Mouse (Mus musculus) hindbrain, embryonic 15.5 days (tissue): Measurements from ENCODE around the gene Casc1. TPM values are rescaled to one million over a fixed set of nuclear protein-coding genes. Genes with fewer than 3 reads are reported as not detected.
"Not testable (repeated sequence)": the region's sequence is repeated elsewhere in the genome, so short reads cannot be mapped to it uniquely, and the experiment has no call there.

Source experiments
- ATAC-seq: fragments of 200-750 bp; cut with Nextera tagmentation; 2 replicates; pipeline ENCODE4 v1.8.0; 2017; ENCODE audit warnings: low read depth, moderate number of reproducible peaks, moderate TSS enrichment; ENCODE audit not compliant: low FRiP score
- H3K27ac ChIP-seq: fragments of 300-500 bp; sonication (generic); replicated peaks from 2 replicates; pipeline ENCODE4 v1.5.1; 2015; ENCODE audit warnings: mild to moderate bottlenecking, inconsistent platforms
- H3K27me3 ChIP-seq: fragments of 300-500 bp; sonication (generic); 2 replicates; pipeline ENCODE4 v1.6.1; 2015; ENCODE audit warnings: control low read depth, inconsistent platforms
- H3K36me3 ChIP-seq: fragments of 300-500 bp; sonication (generic); 2 replicates; pipeline ENCODE4 v1.6.1; 2015; ENCODE audit warnings: control low read depth, inconsistent platforms
- H3K4me1 ChIP-seq: fragments of 300-500 bp; sonication (generic); replicated peaks from 2 replicates; pipeline ENCODE4 v1.6.1; 2015; ENCODE audit warnings: control low read depth, inconsistent platforms
- H3K4me2 ChIP-seq: fragments of 300-500 bp; sonication (generic); 2 replicates; pipeline ENCODE4 v1.6.1; 2015; ENCODE audit warnings: moderate library complexity, mild to moderate bottlenecking, inconsistent platforms
- H3K4me3 ChIP-seq: fragments of 300-500 bp; sonication (generic); 2 replicates; pipeline ENCODE4 v1.5.1; 2015; ENCODE audit warnings: mild to moderate bottlenecking, inconsistent platforms
- H3K9ac ChIP-seq: fragments of 300-500 bp; sonication (generic); 2 replicates; pipeline ENCODE4 v1.6.1; 2015; ENCODE audit warnings: inconsistent platforms
- H3K9me3 ChIP-seq: fragments of 300-500 bp; sonication (generic); 2 replicates; pipeline ENCODE4 v1.6.1; 2016; ENCODE audit warnings: control low read depth, inconsistent platforms
- whole genome bisulfite sequencing: fragments of 180-500 bp; shearing (Covaris S2); methylation state at CpG from one replicate; pipeline ENCODE4 v1.1.7; 2015; 5-methylcytosine and 5-hydroxymethylcytosine counted together
- polyA plus RNA-seq: library from polyadenylated mRNA; unstranded; fragments of >200 nt; fragmentation: Nextera tagmentation; extraction: Ambion mirVana; gene quantifications from 2 replicates; pipeline ENCODE4 v1.2.1, GENCODE M21; 2015

Casc1 gene
- polyA plus RNA-seq, 1 experiment from 2014 or later, result 1.3 TPM

- 77% methylated on average over 5 of the region's 5 CpGs for WGBS
- no peaks in the 10 kb centered on the region for H3K9me3 ChIP-seq
- no peaks in the 10 kb centered on the region for H3K4me1 ChIP-seq
- no peak overlapping the region for H3K4me3 ChIP-seq
- H3K27me3 ChIP-seq, result no peaks in the 10 kb centered on the region
- H3K27ac ChIP-seq, result no peak overlapping the region
- ATAC-seq, result no peak
- no peak overlapping the region for H3K9ac ChIP-seq
- H3K4me2 ChIP-seq, result no peak overlapping the region
- no peaks in the 10 kb centered on the region for H3K36me3 ChIP-seq
Measured at GRCm38 (mm10) chr6:145160581-145160980, 50.2 kb downstream of the Casc1 start.

- no peak overlapping the region for H3K27ac ChIP-seq
- no peak overlapping the region for H3K4me3 ChIP-seq
- H3K4me2 ChIP-seq, result no peak overlapping the region
- H3K36me3 ChIP-seq, result no peaks in the 10 kb centered on the region
- ATAC-seq, result no peak
- WGBS, result 71% methylated on average over 4 of the region's 4 CpGs
- H3K27me3 ChIP-seq, result no peaks in the 10 kb centered on the region
- H3K9ac ChIP-seq, result no peak overlapping the region
- H3K4me1 ChIP-seq, result no peaks in the 10 kb centered on the region
- H3K9me3 ChIP-seq, result no peaks in the 10 kb centered on the region
Measured at GRCm38 (mm10) chr6:145158619-145159018, 52.2 kb downstream of the Casc1 start.

- ATAC-seq, result no peak
- Histone ChIP-seq H3K27ac (no peak overlapping the region), H3K9me3 (no peaks in the 10 kb centered on the region), H3K36me3 (no peaks in the 10 kb centered on the region), H3K4me1 (no peaks in the 10 kb centered on the region), H3K4me2 (no peak overlapping the region), H3K4me3 (no peak overlapping the region), H3K9ac (no peak overlapping the region), H3K27me3 (no peaks in the 10 kb centered on the region)
- 45% methylated on average over 9 of the region's 9 CpGs for WGBS
Measured at GRCm38 (mm10) chr6:145149054-145149453, 61.8 kb downstream of the Casc1 start.

- ATAC-seq, result no peak
- 87% methylated on average over 16 of the region's 16 CpGs for WGBS
Measured at GRCm38 (mm10) chr6:145147716-145148115, 63.1 kb downstream of the Casc1 start.

GRCm38 (mm10) chr6:145145173-145145572 lies 65.6 kb downstream of the Casc1 start:
- 73% methylated on average over 7 of the region's 7 CpGs for WGBS
- Histone ChIP-seq H3K27ac (no peak overlapping the region), H3K4me1 (no peaks in the 10 kb centered on the region), H3K36me3 (no peaks in the 10 kb centered on the region), H3K4me2 (no peak overlapping the region), H3K9ac (no peak overlapping the region), H3K27me3 (peaks cover 4% of the 10 kb centered on the region; the same call in 1 of the 2 replicates), H3K4me3 (no peak overlapping the region), H3K9me3 (no peaks in the 10 kb centered on the region)
- ATAC-seq, result no peak

More at GRCm38 (mm10) chr6:145147716-145148115, 63.1 kb downstream of the Casc1 start:
- H3K27me3 ChIP-seq, result peaks cover 4% of the 10 kb centered on the region; the same call in 1 of the 2 replicates
- no peak overlapping the region for H3K4me3 ChIP-seq
- no peaks in the 10 kb centered on the region for H3K9me3 ChIP-seq
- H3K4me2 ChIP-seq, result no peak overlapping the region
- H3K4me1 ChIP-seq, result no peaks in the 10 kb centered on the region
- no peak overlapping the region for H3K9ac ChIP-seq
- H3K27ac ChIP-seq, result no peak overlapping the region
- H3K36me3 ChIP-seq, result no peaks in the 10 kb centered on the region

- no peak overlapping the region for H3K27ac ChIP-seq
- no peaks in the 10 kb centered on the region for H3K36me3 ChIP-seq
- no peak overlapping the region for H3K4me3 ChIP-seq
- no peaks in the 10 kb centered on the region for H3K4me1 ChIP-seq
- H3K9me3 ChIP-seq, result no peaks in the 10 kb centered on the region
- H3K9ac ChIP-seq, result no peak overlapping the region
- H3K4me2 ChIP-seq, result no peak overlapping the region
- no peak for ATAC-seq
- 92% methylated on average over 12 of the region's 12 CpGs for WGBS
- peaks cover 4% of the 10 kb centered on the region; the same call in 1 of the 2 replicates for H3K27me3 ChIP-seq
Measured at GRCm38 (mm10) chr6:145141827-145142226, 69.0 kb downstream of the Casc1 start.

GRCm38 (mm10) chr6:145140706-145141105 lies 70.1 kb downstream of the Casc1 start:
- 78% methylated on average over 11 of the region's 11 CpGs for WGBS
- H3K27ac ChIP-seq, result no peak overlapping the region
- no peak overlapping the region for H3K9ac ChIP-seq
- H3K27me3 ChIP-seq, result peaks cover 4% of the 10 kb centered on the region; the same call in 1 of the 2 replicates
- ATAC-seq, result no peak
- no peaks in the 10 kb centered on the region for H3K4me1 ChIP-seq
- no peaks in the 10 kb centered on the region for H3K36me3 ChIP-seq
- no peak overlapping the region for H3K4me3 ChIP-seq
- no peak overlapping the region for H3K4me2 ChIP-seq
- H3K9me3 ChIP-seq, result no peaks in the 10 kb centered on the region

GRCm38 (mm10) chr6:145139776-145140475 lies 70.9 kb downstream of the Casc1 start:
- H3K27ac ChIP-seq, result no peak overlapping the region
- peaks cover 4% of the 10 kb centered on the region; the same call in 1 of the 2 replicates for H3K27me3 ChIP-seq
- no peak overlapping the region for H3K4me3 ChIP-seq
- H3K4me1 ChIP-seq, result no peaks in the 10 kb centered on the region
- ATAC-seq, result no peak
- H3K9me3 ChIP-seq, result no peaks in the 10 kb centered on the region
- 83% methylated on average over 11 of the region's 11 CpGs for WGBS
- H3K36me3 ChIP-seq, result no peaks in the 10 kb centered on the region
- no peak overlapping the region for H3K9ac ChIP-seq
- no peak overlapping the region for H3K4me2 ChIP-seq

GRCm38 (mm10) chr6:145139236-145139635 lies 71.6 kb downstream of the Casc1 start:
- no peak overlapping the region for H3K27ac ChIP-seq
- no peaks in the 10 kb centered on the region for H3K36me3 ChIP-seq
- no peaks in the 10 kb centered on the region for H3K4me1 ChIP-seq
- H3K4me2 ChIP-seq, result no peak overlapping the region
- no peaks in the 10 kb centered on the region for H3K9me3 ChIP-seq
- ATAC-seq, result no peak
- no peak overlapping the region for H3K9ac ChIP-seq
- no peak overlapping the region for H3K4me3 ChIP-seq
- peaks cover 4% of the 10 kb centered on the region; the same call in 1 of the 2 replicates for H3K27me3 ChIP-seq
- 78% methylated on average over 13 of the region's 13 CpGs for WGBS

- WGBS, result 92% methylated on average over 5 of the region's 5 CpGs
- H3K27ac ChIP-seq, result no peak overlapping the region
- H3K27me3 ChIP-seq, result no peaks in the 10 kb centered on the region
- no peaks in the 10 kb centered on the region for H3K36me3 ChIP-seq
- no peak for ATAC-seq
- no peaks in the 10 kb centered on the region for H3K9me3 ChIP-seq
- H3K4me3 ChIP-seq, result no peak overlapping the region
- no peak overlapping the region for H3K4me2 ChIP-seq
- no peak overlapping the region for H3K9ac ChIP-seq
- H3K4me1 ChIP-seq, result no peaks in the 10 kb centered on the region
Measured at GRCm38 (mm10) chr6:145136831-145137230, 74.0 kb downstream of the Casc1 start.

- no peak overlapping the region for H3K4me2 ChIP-seq
- H3K27ac ChIP-seq, result no peak overlapping the region
- WGBS, result 78% methylated on average over 9 of the region's 9 CpGs
- H3K9me3 ChIP-seq, result no peaks in the 10 kb centered on the region
- H3K9ac ChIP-seq, result no peak overlapping the region
- H3K27me3 ChIP-seq, result no peaks in the 10 kb centered on the region
- H3K36me3 ChIP-seq, result no peaks in the 10 kb centered on the region
- H3K4me1 ChIP-seq, result no peaks in the 10 kb centered on the region
- H3K4me3 ChIP-seq, result no peak overlapping the region
- no peak for ATAC-seq
Measured at GRCm38 (mm10) chr6:145135804-145136203, 75.0 kb downstream of the Casc1 start.

GRCm38 (mm10) chr6:145135295-145135694 lies 75.5 kb downstream of the Casc1 start:
- H3K9me3 ChIP-seq, result no peaks in the 10 kb centered on the region
- H3K36me3 ChIP-seq, result no peaks in the 10 kb centered on the region
- H3K4me1 ChIP-seq, result no peaks in the 10 kb centered on the region
- no peaks in the 10 kb centered on the region for H3K27me3 ChIP-seq
- no peak for ATAC-seq
- 85% methylated on average over 3 of the region's 3 CpGs for whole genome bisulfite sequencing
- H3K4me2 ChIP-seq, result no peak overlapping the region
- H3K9ac ChIP-seq, result no peak overlapping the region
- no peak overlapping the region for H3K27ac ChIP-seq
- H3K4me3 ChIP-seq, result no peak overlapping the region

GRCm38 (mm10) chr6:145132969-145133368 lies 77.8 kb downstream of the Casc1 start:
- not testable (repeated sequence) for H3K4me1 ChIP-seq, H3K9me3 ChIP-seq, H3K4me2 ChIP-seq, H3K27ac ChIP-seq, H3K27me3 ChIP-seq, H3K4me3 ChIP-seq, H3K36me3 ChIP-seq, H3K9ac ChIP-seq, ATAC-seq
- 85% methylated on average over 5 of the region's 5 CpGs for WGBS
